Mouse (Mus musculus): ENCODE measurements at regions not wholly inside any gene's neighbourhood (a gene's known extent, or its start where the extent isn't known, plus 50 kb on each side); places are given as distances from the start of the nearest gene placed in this dataset.

DNA sequence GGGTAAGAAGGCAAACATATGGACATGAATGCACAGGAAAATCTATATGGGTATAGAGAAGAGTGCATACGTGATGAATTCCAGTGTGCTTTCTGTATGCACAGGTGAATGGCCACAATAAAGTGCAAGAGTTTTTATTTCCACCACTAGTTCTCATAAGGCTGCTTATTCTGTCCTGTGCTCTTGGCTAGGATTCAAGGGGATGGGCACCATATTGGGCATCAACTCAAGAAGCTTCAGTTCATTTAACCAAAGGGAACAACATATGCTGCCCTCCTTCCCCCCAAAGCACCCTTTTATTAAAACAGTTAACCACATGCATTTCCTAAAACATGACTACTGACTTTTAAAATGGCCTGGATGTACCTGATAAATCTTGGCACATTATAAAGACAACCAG is 356.2 kb downstream of the Fut8 start:
- TF ChIP-seq CTCF (IDR thresholded peaks at IDR 0.05; ENCODE audit: low read depth) (no peak), EP300 (IDR thresholded peaks at IDR 0.05; ENCODE audit: low read depth) (no peak)

Measured in heart, postnatal 0 days (tissue).